Mouse (Mus musculus) forebrain, embryonic 11.5 days (tissue): ENCODE data around the gene Gm17617. TPM values are rescaled to one million over a fixed set of nuclear protein-coding genes. Genes with fewer than 3 reads are reported as not detected.

Source experiments
- ATAC-seq: fragments of 200-750 bp; cut with Nextera tagmentation; replicated peaks from 2 replicates; pipeline ENCODE4 v1.8.0; 2017; ENCODE audit warnings: moderate TSS enrichment; ENCODE audit not compliant: low FRiP score
- DNase-seq: peaks from one replicate; pipeline ENCODE4 v3.0.0-alpha.2; 2017; ENCODE audit warnings: low spot score
- H3K27ac ChIP-seq: fragments of 300-500 bp; sonication (generic); 2 replicates; pipeline ENCODE4 v1.5.1; 2014; ENCODE audit warnings: low read depth, low read length
- H3K27me3 ChIP-seq: fragments of 300-500 bp; sonication (generic); 2 replicates; pipeline ENCODE4 v1.6.1; 2014; ENCODE audit warnings: mild to moderate bottlenecking, low read length, mixed read lengths; ENCODE audit not compliant: control insufficient read depth, insufficient read depth
- H3K36me3 ChIP-seq: fragments of 300-500 bp; sonication (generic); 2 replicates; pipeline ENCODE4 v1.6.1; 2014; ENCODE audit warnings: mild to moderate bottlenecking, low read length, moderate library complexity, mixed read lengths; ENCODE audit not compliant: control insufficient read depth, insufficient read depth
- H3K4me1 ChIP-seq: fragments of 300-500 bp; sonication (generic); replicated peaks from 2 replicates; pipeline ENCODE4 v1.6.1; 2014; ENCODE audit warnings: low read length, mixed read lengths; ENCODE audit not compliant: control insufficient read depth, insufficient read depth
- H3K4me2 ChIP-seq: fragments of 300-500 bp; sonication (generic); 2 replicates; pipeline ENCODE4 v1.6.1; 2014; ENCODE audit warnings: low read depth, mild to moderate bottlenecking, low read length, moderate library complexity, mixed read lengths; ENCODE audit not compliant: severe bottlenecking
- H3K4me3 ChIP-seq: fragments of 300-500 bp; sonication (generic); 2 replicates; pipeline ENCODE4 v1.5.1; 2014; ENCODE audit warnings: low read depth, low read length
- H3K9ac ChIP-seq: fragments of 300-500 bp; sonication (generic); 2 replicates; pipeline ENCODE4 v1.6.1; 2014; ENCODE audit warnings: low read length
- H3K9me3 ChIP-seq: fragments of 300-500 bp; sonication (generic); 2 replicates; pipeline ENCODE4 v1.6.1; 2016; ENCODE audit warnings: low read length, mixed read lengths; ENCODE audit not compliant: control insufficient read depth
- WGBS: fragments of 180-500 bp; shearing (Covaris S2); extraction: QIAGEN DNeasy Blood & Tissue Kit; methylation state at CpG from one replicate; pipeline ENCODE4 v1.1.7; 2014; 5-methylcytosine and 5-hydroxymethylcytosine counted together
- polyA plus RNA-seq: library from polyadenylated mRNA; unstranded; fragments of >200 nt; fragmentation: Nextera tagmentation; extraction: Ambion mirVana; gene quantifications from 2 replicates; pipeline ENCODE4 v1.2.1, GENCODE M21; 2014

The Gm17617 gene
- polyA plus RNA-seq, 1 experiment from 2014 or later = not detected

DNA sequence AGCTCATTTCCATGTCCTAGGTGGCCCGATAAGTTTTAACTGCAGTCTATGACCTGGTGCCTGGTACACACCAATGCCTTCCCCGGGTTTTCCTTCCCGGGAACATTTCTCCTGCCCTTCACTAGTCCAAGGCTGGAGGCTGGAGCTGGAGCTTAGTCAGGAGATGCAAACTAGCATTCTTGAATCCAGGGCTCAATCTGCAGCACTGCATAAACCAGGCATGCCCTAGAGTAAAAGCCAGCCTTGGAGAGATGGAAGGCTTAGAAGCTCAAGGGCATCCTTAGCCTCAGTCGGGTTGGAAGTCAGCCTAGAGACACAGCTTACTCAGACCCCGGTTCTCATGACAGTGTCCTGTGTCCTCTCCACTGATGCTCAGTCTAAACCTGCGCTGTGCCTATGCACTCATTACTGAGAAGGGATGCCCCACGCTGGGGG lies 39.0 kb upstream of the Gm17617 start:
- WGBS = 45% methylated on average over 7 of the region's 7 CpGs
- Histone ChIP-seq H3K4me2 (no peak overlapping the region), H3K27me3 (no peaks in the 10 kb centered on the region), H3K27ac (no peak overlapping the region), H3K36me3 (no peaks in the 10 kb centered on the region), H3K9ac (no peak overlapping the region), H3K9me3 (no peaks in the 10 kb centered on the region), H3K4me1 (peaks cover 7% of the 10 kb centered on the region; the same call in 1 of the 2 replicates), H3K4me3 (no peak overlapping the region)
- ATAC-seq (no peak), DNase-seq (peak; percentile 33)

DNA sequence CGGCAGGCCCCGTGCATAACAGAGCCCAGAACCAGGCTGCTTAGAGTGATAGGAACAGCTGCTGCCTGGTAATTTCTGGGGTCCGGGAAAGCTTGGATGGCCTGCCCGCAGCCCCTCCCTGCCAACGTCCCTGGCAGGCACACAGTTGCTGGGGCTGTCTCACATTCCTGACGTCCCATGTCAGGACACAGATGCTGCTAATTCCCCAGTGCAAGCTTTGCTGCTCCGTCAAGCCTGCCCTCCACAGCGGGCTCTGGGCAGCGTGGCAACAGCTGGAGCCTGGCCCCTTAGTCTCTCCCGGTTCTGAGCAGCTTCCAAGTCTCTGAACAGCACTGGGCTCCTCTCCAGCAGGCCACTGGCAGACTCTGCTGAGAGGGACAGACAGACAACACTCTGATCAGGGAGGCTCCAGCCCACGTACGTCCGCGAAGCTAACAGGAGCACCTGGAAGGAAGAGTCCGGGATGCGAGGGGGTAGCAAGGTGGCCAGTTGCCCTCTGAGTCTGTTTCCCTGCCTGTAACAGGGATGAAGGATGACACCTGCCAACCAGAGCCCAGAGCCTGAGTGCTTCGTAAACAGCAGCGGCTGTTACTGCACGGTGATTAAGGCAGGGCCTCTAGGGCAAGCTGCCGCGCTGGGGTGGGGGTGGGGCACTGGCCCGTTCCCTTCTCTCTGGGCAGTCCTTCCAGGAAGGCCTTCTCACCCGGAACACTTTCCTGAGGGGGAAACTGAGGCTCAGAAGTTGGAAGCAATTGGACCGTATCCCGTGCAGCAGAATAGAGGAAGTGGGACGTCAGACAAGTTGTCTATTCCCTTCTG lies 38.4 kb upstream of the Gm17617 start:
- Histone ChIP-seq H3K27me3 (no peaks in the 10 kb centered on the region), H3K4me3 (peak overlapping the region; percentile 2; the same call in 1 of the 2 replicates), H3K4me1 (peaks cover 7% of the 10 kb centered on the region; the same call in 1 of the 2 replicates), H3K36me3 (no peaks in the 10 kb centered on the region), H3K9ac (peak overlapping the region; percentile 35), H3K9me3 (no peaks in the 10 kb centered on the region), H3K4me2 (peak overlapping the region; percentile 31; the same call in 1 of the 2 replicates), H3K27ac (no peak overlapping the region)
- ATAC-seq = no peak
- 21% methylated on average over 26 of the region's 26 CpGs for WGBS
- peak; percentile 50 for DNase-seq

DNA sequence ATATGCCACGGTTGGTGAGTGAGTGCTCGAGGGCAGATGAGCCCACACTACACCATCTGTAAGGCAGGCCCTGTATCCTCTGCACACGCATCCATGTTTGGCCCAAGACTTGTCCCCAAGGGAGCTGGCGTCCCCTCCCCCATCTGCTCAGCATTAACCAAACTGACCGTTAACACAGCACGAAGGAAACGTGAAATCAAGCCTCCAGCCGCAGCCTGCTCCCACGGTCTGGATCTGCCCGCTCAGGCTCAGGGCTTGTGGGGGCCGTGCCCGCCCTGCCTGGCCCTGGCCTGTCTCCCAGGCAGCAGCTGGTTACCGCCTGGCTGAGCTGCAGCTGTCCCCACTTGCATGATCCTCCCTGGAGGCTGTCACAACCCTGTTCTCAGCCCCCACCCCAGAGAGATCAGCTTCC lies 35.6 kb upstream of the Gm17617 start:
- WGBS = 77% methylated on average over 13 of the region's 13 CpGs
- no peak for DNase-seq
- no peak overlapping the region for H3K4me3 ChIP-seq
- peaks cover 7% of the 10 kb centered on the region; the same call in 1 of the 2 replicates for H3K4me1 ChIP-seq
- no peaks in the 10 kb centered on the region for H3K36me3 ChIP-seq
- no peak overlapping the region for H3K27ac ChIP-seq
- no peaks in the 10 kb centered on the region for H3K9me3 ChIP-seq
- ATAC-seq = no peak
- no peak overlapping the region for H3K9ac ChIP-seq
- no peaks in the 10 kb centered on the region for H3K27me3 ChIP-seq
- H3K4me2 ChIP-seq = no peak overlapping the region

DNA sequence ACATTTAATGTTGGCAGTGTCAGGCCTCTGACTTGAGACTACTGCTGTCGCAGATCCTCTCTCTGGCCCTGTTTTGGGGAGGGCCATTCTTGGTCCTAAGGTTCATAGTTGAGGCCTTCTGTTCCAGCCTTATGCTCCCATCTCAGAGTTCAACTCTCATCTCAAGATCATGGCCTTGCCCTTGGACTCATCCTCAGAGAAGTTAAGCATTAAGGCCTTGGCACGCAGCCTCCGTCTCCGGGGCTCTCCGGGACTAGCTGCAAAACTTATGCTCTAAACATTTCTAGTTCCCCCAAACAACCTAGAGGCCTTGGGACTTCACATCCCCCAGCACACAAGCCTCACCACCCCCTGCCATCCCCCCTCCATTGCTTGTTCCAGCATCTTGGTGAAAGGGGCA lies 34.9 kb upstream of the Gm17617 start:
- peaks cover 7% of the 10 kb centered on the region; the same call in 1 of the 2 replicates for H3K4me1 ChIP-seq
- no peaks in the 10 kb centered on the region for H3K36me3 ChIP-seq
- no peak overlapping the region for H3K4me3 ChIP-seq
- no peak overlapping the region for H3K4me2 ChIP-seq
- DNase-seq (no peak), ATAC-seq (no peak)
- 97% methylated on average over 5 of the region's 5 CpGs for WGBS
- no peak overlapping the region for H3K9ac ChIP-seq
- no peaks in the 10 kb centered on the region for H3K9me3 ChIP-seq
- H3K27ac ChIP-seq = no peak overlapping the region
- no peaks in the 10 kb centered on the region for H3K27me3 ChIP-seq

DNA sequence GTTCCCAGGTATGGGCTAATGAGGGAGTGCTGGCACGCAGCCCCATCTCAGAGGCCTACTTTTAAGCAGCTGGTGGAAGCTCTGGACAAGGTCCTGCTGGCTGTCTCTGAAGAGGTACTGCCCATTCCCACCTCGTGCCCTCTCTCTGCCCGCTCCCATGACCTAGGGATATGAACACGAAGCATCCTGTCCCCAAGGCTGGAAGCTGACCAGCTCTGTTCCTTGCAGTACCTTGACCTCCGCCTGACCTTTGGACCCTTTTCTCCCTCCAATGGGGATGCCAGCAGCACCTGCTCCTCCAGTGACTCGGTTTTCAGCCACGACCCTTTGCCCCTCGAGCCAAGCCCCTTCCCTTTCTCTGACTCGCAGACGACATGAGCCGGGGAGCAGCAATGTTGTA lies 34.5 kb upstream of the Gm17617 start:
- Histone ChIP-seq H3K27ac (no peak overlapping the region), H3K9me3 (no peaks in the 10 kb centered on the region), H3K9ac (no peak overlapping the region), H3K4me1 (peaks cover 7% of the 10 kb centered on the region; the same call in 1 of the 2 replicates), H3K4me3 (no peak overlapping the region), H3K36me3 (no peaks in the 10 kb centered on the region), H3K27me3 (no peaks in the 10 kb centered on the region), H3K4me2 (no peak overlapping the region)
- no peak for ATAC-seq
- no peak for DNase-seq
- 84% methylated on average over 11 of the region's 11 CpGs for WGBS

DNA sequence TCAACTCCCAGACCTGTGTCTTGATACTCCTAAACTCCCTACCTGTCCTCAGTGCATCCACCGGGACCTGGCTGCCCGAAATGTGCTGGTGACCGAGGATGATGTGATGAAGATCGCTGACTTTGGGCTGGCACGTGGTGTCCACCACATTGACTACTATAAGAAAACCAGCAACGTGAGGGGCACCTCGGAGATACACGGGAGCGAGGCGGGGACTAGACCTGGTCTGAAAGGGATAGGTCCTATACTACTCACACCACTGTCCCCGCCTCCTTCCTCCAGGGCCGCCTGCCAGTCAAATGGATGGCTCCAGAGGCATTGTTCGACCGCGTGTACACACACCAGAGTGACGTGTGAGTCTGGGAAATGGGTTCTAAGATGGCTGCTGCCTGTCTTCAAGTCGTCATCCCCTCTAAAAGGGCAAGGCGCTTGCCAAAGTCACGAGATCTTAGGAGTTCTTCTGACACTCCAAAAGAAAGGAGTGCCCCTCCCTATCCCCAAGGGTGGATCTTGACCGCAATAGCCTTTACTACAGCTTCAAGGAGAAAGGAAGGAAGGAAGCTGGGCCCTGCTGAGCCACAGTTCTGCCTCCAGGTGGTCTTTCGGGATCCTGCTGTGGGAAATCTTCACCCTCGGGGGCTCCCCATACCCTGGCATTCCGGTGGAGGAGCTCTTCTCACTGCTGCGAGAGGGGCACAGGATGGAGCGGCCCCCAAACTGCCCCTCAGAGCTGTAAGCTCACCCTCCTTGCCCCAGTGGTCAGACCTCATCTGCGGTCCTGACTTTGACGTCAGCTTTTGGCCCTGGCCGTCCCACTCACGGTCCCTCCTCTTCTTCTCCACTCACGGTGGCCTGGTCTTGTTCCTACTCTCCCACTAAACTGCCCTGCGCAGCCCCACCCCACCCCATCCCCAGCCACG lies 33.7 kb upstream of the Gm17617 start:
- Histone ChIP-seq H3K4me3 (no peak overlapping the region), H3K9me3 (no peaks in the 10 kb centered on the region), H3K27me3 (no peaks in the 10 kb centered on the region), H3K4me1 (peaks cover 6% of the 10 kb centered on the region; the same call in 1 of the 2 replicates), H3K27ac (no peak overlapping the region), H3K4me2 (no peak overlapping the region), H3K36me3 (no peaks in the 10 kb centered on the region), H3K9ac (no peak overlapping the region)
- ATAC-seq (no peak), DNase-seq (no peak)
- 92% methylated on average over 32 of the region's 32 CpGs for WGBS

DNA sequence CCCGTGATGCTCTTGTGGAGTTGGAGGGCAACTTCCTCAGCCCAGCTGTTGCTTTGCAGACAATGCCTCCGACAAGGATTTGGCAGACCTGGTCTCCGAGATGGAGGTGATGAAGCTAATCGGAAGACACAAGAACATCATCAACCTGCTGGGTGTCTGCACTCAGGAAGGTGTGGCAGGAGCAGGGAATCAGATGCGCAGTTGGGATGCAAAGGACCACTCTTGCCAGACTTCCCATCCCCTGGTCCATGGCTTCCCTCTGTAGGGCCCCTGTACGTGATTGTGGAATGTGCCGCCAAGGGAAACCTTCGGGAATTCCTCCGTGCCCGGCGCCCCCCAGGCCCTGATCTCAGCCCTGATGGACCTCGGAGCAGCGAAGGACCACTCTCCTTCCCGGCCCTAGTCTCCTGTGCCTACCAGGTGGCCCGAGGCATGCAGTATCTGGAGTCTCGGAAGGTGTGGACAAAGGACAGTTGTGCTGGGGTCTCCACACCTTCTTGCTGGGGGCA lies 32.5 kb upstream of the Gm17617 start:
- 91% methylated on average over 16 of the region's 16 CpGs for WGBS
- ATAC-seq (no peak), DNase-seq (no peak)
- Histone ChIP-seq H3K36me3 (no peaks in the 10 kb centered on the region), H3K4me1 (no peaks in the 10 kb centered on the region), H3K4me2 (no peak overlapping the region), H3K9ac (no peak overlapping the region), H3K9me3 (no peaks in the 10 kb centered on the region), H3K4me3 (no peak overlapping the region), H3K27me3 (no peaks in the 10 kb centered on the region), H3K27ac (no peak overlapping the region)

DNA sequence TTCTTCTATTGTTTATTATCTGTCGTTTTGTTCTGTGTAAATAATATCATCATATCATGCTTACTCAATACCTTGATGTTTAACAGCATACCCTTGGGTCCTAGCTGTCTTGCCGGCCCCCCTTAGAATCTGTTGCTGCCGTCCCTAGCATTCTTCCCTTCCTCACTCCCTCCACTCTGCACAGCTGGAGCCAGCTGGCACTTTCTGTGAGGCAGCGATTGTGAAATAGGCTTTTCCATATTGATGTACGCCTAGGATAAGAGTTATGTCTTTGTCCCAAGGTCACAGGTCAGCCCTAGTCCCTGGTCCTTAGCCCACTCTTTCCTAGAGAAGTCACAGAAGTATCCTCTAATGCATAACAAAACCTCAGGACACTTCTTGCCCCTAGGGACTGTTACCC lies 30.2 kb upstream of the Gm17617 start:
- Histone ChIP-seq H3K4me2 (no peak overlapping the region), H3K27me3 (no peaks in the 10 kb centered on the region), H3K27ac (no peak overlapping the region), H3K9ac (no peak overlapping the region), H3K36me3 (no peaks in the 10 kb centered on the region), H3K4me1 (no peaks in the 10 kb centered on the region), H3K9me3 (no peaks in the 10 kb centered on the region), H3K4me3 (no peak overlapping the region)
- no peak for ATAC-seq
- DNase-seq = no peak
- WGBS = 69% methylated on average over 5 of the region's 5 CpGs
